Comparison of ENCODE assay signal across 8 mouse cellular contexts in genomic region chr7:127346676-127347075, GRCm38 (mm10). TPM values are rescaled to one million over a fixed set of nuclear protein-coding genes. Genes with fewer than 3 reads are reported as not detected.
DNase-seq lines count a peak whose midpoint lies in the region; ATAC-seq lines count a peak whose summit lies in the region.

No protein-coding gene starts in this region.

- peak overlapping the region; percentile 98; the same call in 1 of the 2 replicates for H3K9ac ChIP-seq in lung, embryonic 15.5 days

- DNase-seq in cerebellum, adult 18-20 months, result peak; percentile 39 to 40
- no peak for DNase-seq in cerebellum, postnatal 4 days (ENCODE audit: low spot score in 2 of 2)
- no peak for DNase-seq in forebrain, embryonic 10.5 days (ENCODE audit: extremely low spot score, low spot score)
- DNase-seq in kidney, adult 8-10 months, result peak; percentile 78 to 87
- peak; percentile 48 for DNase-seq in urinary bladder, postnatal 25 days (ENCODE audit: low spot score)
- DNase-seq in natural killer cell, adult 2 months (ENCODE audit: low spot score in 2 of 2), result no peak

- no peaks in the 10 kb centered on the region for H3K27me3 ChIP-seq in forebrain, embryonic 10.5 days (ENCODE audit: poor library complexity, severe bottlenecking)
- no peaks in the 10 kb centered on the region for H3K27me3 ChIP-seq in lung, embryonic 15.5 days

- no peaks in the 10 kb centered on the region for H3K9me3 ChIP-seq in forebrain, embryonic 10.5 days
- H3K9me3 ChIP-seq in lung, embryonic 15.5 days, result no peaks in the 10 kb centered on the region

- 16% methylated on average over 8 of the region's 8 CpGs for WGBS in forebrain, embryonic 10.5 days
- 15% methylated on average over 8 of the region's 8 CpGs for WGBS in lung, embryonic 15.5 days

- H3K4me2 ChIP-seq in lung, embryonic 15.5 days, result peak overlapping the region; percentile 82

- H3K27ac ChIP-seq in forebrain, embryonic 10.5 days, result peak overlapping the region; percentile 98
- H3K27ac ChIP-seq in lung, embryonic 15.5 days, result peak overlapping the region; percentile 97

- peaks cover 40% of the 10 kb centered on the region for H3K4me1 ChIP-seq in forebrain, embryonic 10.5 days
- peaks cover 25% of the 10 kb centered on the region for H3K4me1 ChIP-seq in lung, embryonic 15.5 days

- peak overlapping the region; percentile 95 for H3K4me3 ChIP-seq in forebrain, embryonic 10.5 days
- peak overlapping the region; percentile 97 for H3K4me3 ChIP-seq in lung, embryonic 15.5 days

- ATAC-seq in lung, embryonic 15.5 days (ENCODE audit: borderline replicate concordance, extremely low read depth, low FRiP score, low TSS enrichment), result no peak
- ATAC-seq in monocyte, adult 5-6 weeks (replicated peaks; ENCODE audit: insufficient number of reproducible peaks, low FRiP score, low TSS enrichment, poor library complexity, severe bottlenecking), result no peak

- H3K36me3 ChIP-seq in forebrain, embryonic 10.5 days (replicated peaks), result peaks cover 23% of the 10 kb centered on the region
- peaks cover 20% of the 10 kb centered on the region for H3K36me3 ChIP-seq in lung, embryonic 15.5 days

RNA-seq across cellular contexts. Expression of gene Zfp768, which starts 1.3 kb away (rescaled TPM):
- polyA plus RNA-seq in forebrain, embryonic 10.5 days (2016; fragmentation: Nextera tagmentation; extraction: Ambion mirVana), result 17.6 and 18.9 TPM in 2 replicates
- 16.8 and 18.1 TPM in 2 replicates for polyA plus RNA-seq in lung, embryonic 15.5 days (2015; fragmentation: Nextera tagmentation; extraction: Ambion mirVana)
- 1.8 to 3.4 TPM (median 2.9 TPM) in 3 replicates for total RNA-seq in monocyte, adult 5-6 weeks (2017)

RNA-seq across cellular contexts. Expression of gene Zfp747, which starts 29.2 kb away (rescaled TPM):
- polyA plus RNA-seq in forebrain, embryonic 10.5 days (2016; fragmentation: Nextera tagmentation; extraction: Ambion mirVana), result 7.6 TPM in 2 replicates
- 9.5 TPM in 2 replicates for polyA plus RNA-seq in lung, embryonic 15.5 days (2015; fragmentation: Nextera tagmentation; extraction: Ambion mirVana)
- total RNA-seq in monocyte, adult 5-6 weeks (2017), result 5.8 to 16.3 TPM (median 10.1 TPM) in 3 replicates

RNA-seq across cellular contexts. Expression of gene 9130019O22Rik, which starts 40.3 kb away (rescaled TPM):
- polyA plus RNA-seq in forebrain, embryonic 10.5 days (2016; fragmentation: Nextera tagmentation; extraction: Ambion mirVana), result 4.8 and 5.3 TPM in 2 replicates
- polyA plus RNA-seq in lung, embryonic 15.5 days (2015; fragmentation: Nextera tagmentation; extraction: Ambion mirVana), result 7.3 and 7.9 TPM in 2 replicates
- 0.95 to 4.5 TPM (median 2.6 TPM) in 3 replicates for total RNA-seq in monocyte, adult 5-6 weeks (2017)

RNA-seq across cellular contexts. Expression of gene E430018J23Rik, which starts 46.8 kb away (rescaled TPM):
- polyA plus RNA-seq in forebrain, embryonic 10.5 days (2016; fragmentation: Nextera tagmentation; extraction: Ambion mirVana), result 4.2 and 4.8 TPM in 2 replicates
- 6.7 and 7.0 TPM in 2 replicates for polyA plus RNA-seq in lung, embryonic 15.5 days (2015; fragmentation: Nextera tagmentation; extraction: Ambion mirVana)
- 2.1 to 2.3 TPM (median 2.2 TPM) in 3 replicates for total RNA-seq in monocyte, adult 5-6 weeks (2017)

RNA-seq across cellular contexts. Expression of gene Itgal, which starts 50.6 kb away (rescaled TPM):
- 0.22 and 0.36 TPM in 2 replicates for polyA plus RNA-seq in forebrain, embryonic 10.5 days (2016; fragmentation: Nextera tagmentation; extraction: Ambion mirVana)
- 1.4 and 2.3 TPM in 2 replicates for polyA plus RNA-seq in lung, embryonic 15.5 days (2015; fragmentation: Nextera tagmentation; extraction: Ambion mirVana)
- 218 to 515 TPM (median 322 TPM) in 3 replicates for total RNA-seq in monocyte, adult 5-6 weeks (2017)

Comparison
In these comparisons a context has a peak if more than half of its experiments do, and no peak if none do; other contexts are left out.
1. DNase-seq: peak in cerebellum, adult 18-20 months (2 of 2), kidney, adult 8-10 months (2 of 2) and urinary bladder, postnatal 25 days (single experiment); none in cerebellum, postnatal 4 days (0 of 2), forebrain, embryonic 10.5 days (single experiment) and natural killer cell, adult 2 months (0 of 2).